ENCODE assay signal across 19 mouse cellular contexts in the genomic region with DNA sequence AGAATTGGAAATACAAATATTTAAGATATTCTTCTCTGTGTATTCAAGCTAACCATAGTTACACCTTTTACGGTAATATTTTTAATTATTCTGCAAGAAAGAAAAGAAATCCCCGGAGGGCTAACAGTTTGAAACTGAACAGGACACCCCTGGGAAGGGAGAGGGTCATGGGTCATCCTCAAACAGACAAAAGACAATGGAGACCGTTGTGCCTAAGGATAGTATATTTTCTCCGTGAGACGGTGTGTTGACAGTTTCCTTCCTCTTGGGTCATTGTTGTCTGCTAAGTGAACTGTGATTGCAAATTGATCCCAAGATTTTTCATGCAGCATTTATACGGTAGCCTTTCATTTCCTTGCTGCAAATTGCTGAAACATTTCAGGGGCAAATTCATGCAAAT. TPM values are rescaled to one million over a fixed set of nuclear protein-coding genes. Genes with fewer than 3 reads are reported as not detected.
"Had no signal": no experiment of that assay in that cellular context is flagged by ENCODE, and none has a peak within 500 bp of the region (broad histone marks: within the 10 kb centered on the region; RNA-seq: fewer than 3 reads in every experiment).

No protein-coding gene starts in this region.

- H3K4me2 ChIP-seq: intestine, embryonic 15.5 days; kidney, embryonic 15.5 days; limb, embryonic 13.5 days; midbrain, embryonic 15.5 days; neural tube, embryonic 13.5 days; stomach, embryonic 15.5 days had no signal

- H3K9ac ChIP-seq: intestine, embryonic 15.5 days; kidney, embryonic 15.5 days; limb, embryonic 13.5 days; liver, embryonic 14.5 days; midbrain, embryonic 15.5 days; neural tube, embryonic 13.5 days; stomach, embryonic 15.5 days had no signal

- ATAC-seq: intestine, embryonic 15.5 days; lung, postnatal 0 days; midbrain, embryonic 15.5 days had no signal

- H3K27me3 ChIP-seq: intestine, embryonic 15.5 days; stomach, embryonic 15.5 days had no signal

- DNase-seq: kidney, adult 18-20 months; kidney, postnatal 36 days; left cerebral cortex, postnatal 4 days; lung, adult 2 months; lung, postnatal 36 days; right cerebral cortex, postnatal 4 days; thymus, adult 2 months; thymus, postnatal 25 days had no signal

- H3K36me3 ChIP-seq: intestine, embryonic 15.5 days; kidney, embryonic 15.5 days; limb, embryonic 13.5 days; midbrain, embryonic 10.5 days; midbrain, embryonic 15.5 days; neural tube, embryonic 13.5 days; stomach, embryonic 15.5 days had no signal

- H3K4me3 ChIP-seq: intestine, embryonic 15.5 days; kidney, embryonic 15.5 days; layer of hippocampus, adult 2 months; limb, embryonic 13.5 days; midbrain, embryonic 10.5 days; midbrain, embryonic 15.5 days; neural tube, embryonic 13.5 days; stomach, embryonic 15.5 days had no signal

- H3K9me3 ChIP-seq: intestine, embryonic 15.5 days; kidney, embryonic 15.5 days; limb, embryonic 13.5 days; midbrain, embryonic 10.5 days; midbrain, embryonic 15.5 days; neural tube, embryonic 13.5 days; stomach, embryonic 15.5 days had no signal

- H3K27ac ChIP-seq: intestine, embryonic 15.5 days; kidney, embryonic 15.5 days; layer of hippocampus, adult 2 months; limb, embryonic 13.5 days; liver, embryonic 14.5 days; midbrain, embryonic 10.5 days; midbrain, embryonic 15.5 days; neural tube, embryonic 13.5 days; stomach, embryonic 15.5 days had no signal

RNA-seq across cellular contexts. Expression of gene Ube2u, which starts 43.9 kb away (rescaled TPM):
- polyA plus RNA-seq: lung, adult 2 months; spleen, adult 2 months; thymus, adult 2 months had no signal
